Mouse (Mus musculus): ENCODE data around the gene Avpr1b.
"Not testable (repeated sequence)": the region's sequence is repeated elsewhere in the genome, so short reads cannot be mapped to it uniquely, and the experiment has no call there.

- not testable (repeated sequence) for TF ChIP-seq POLR2A (IDR thresholded peaks at IDR 0.05; ENCODE audit: control insufficient read depth, low read depth, low read length); CTCF (IDR thresholded peaks at IDR 0.05; ENCODE audit: control insufficient read depth, insufficient read depth, insufficient replicate concordance, low read depth, low read length)
These were observed 33.2 kb downstream of the Avpr1b start for GRCm38 (mm10) chr1:131632216-131632615.

Data from testis, adult 2 months (tissue).